Mouse (Mus musculus) small intestine, adult 2 months (tissue): Measurements from ENCODE around the gene Kdm4c.

Experiments
- CTCF ChIP-seq: fragments of 200-500 bp; IDR thresholded peaks from 2 replicates; pipeline ENCODE4 v1.5.1; 2012; ENCODE audit warnings: low read depth, mild to moderate bottlenecking, control low read depth, inconsistent platforms, low read length, moderate library complexity, mixed read lengths; ENCODE audit not compliant: insufficient replicate concordance, insufficient read length; ENCODE audit errors: extremely low read depth
- POLR2A ChIP-seq: fragments of 200-500 bp; IDR thresholded peaks from 2 replicates; pipeline ENCODE4 v1.6.1; 2012; ENCODE audit warnings: low read depth, mild to moderate bottlenecking, control low read depth, inconsistent platforms, low read length, moderate library complexity

- TF ChIP-seq CTCF (no peak), POLR2A (no peak)
These were observed 150.9 kb downstream of the Kdm4c start for GRCm38 (mm10) chr4:74393162-74393561.
